Mouse (Mus musculus) neural tube, embryonic 11.5 days (tissue): ENCODE results near the gene Hebp2. TPM values are rescaled to one million over a fixed set of nuclear protein-coding genes. Genes with fewer than 3 reads are reported as not detected.
"Not testable (repeated sequence)": the region's sequence is repeated elsewhere in the genome, so short reads cannot be mapped to it uniquely, and the experiment has no call there.

Experiments
- ATAC-seq: fragments of 200-750 bp; cut with Nextera tagmentation; 2 replicates; pipeline ENCODE4 v1.8.0; 2017; ENCODE audit warnings: moderate number of reproducible peaks, mild to moderate bottlenecking, moderate TSS enrichment, moderate library complexity; ENCODE audit not compliant: insufficient read depth, low FRiP score, low TSS enrichment
- DNase-seq: peaks from one replicate; pipeline ENCODE4 v3.0.0-alpha.2; 2015; ENCODE audit warnings: low spot score
- H3K27ac ChIP-seq: fragments of 300-500 bp; sonication (generic); 2 replicates; pipeline ENCODE4 v1.5.1; 2014; ENCODE audit warnings: low read depth, mild to moderate bottlenecking, low read length
- H3K27me3 ChIP-seq: fragments of 300-500 bp; sonication (generic); 2 replicates; pipeline ENCODE4 v1.6.1; 2014; ENCODE audit warnings: mild to moderate bottlenecking, low read length, mixed read lengths; ENCODE audit not compliant: control insufficient read depth, insufficient read depth
- H3K36me3 ChIP-seq: fragments of 300-500 bp; sonication (generic); 2 replicates; pipeline ENCODE4 v1.6.1; 2014; ENCODE audit warnings: mild to moderate bottlenecking, low read length, moderate library complexity, mixed read lengths; ENCODE audit not compliant: control insufficient read depth, insufficient read depth
- H3K4me1 ChIP-seq: fragments of 300-500 bp; sonication (generic); 2 replicates; pipeline ENCODE4 v1.6.1; 2014; ENCODE audit warnings: low read length, mixed read lengths; ENCODE audit not compliant: control insufficient read depth, insufficient read depth
- H3K4me2 ChIP-seq: fragments of 300-500 bp; sonication (generic); 2 replicates; pipeline ENCODE4 v1.6.1; 2014; ENCODE audit warnings: low read depth, mild to moderate bottlenecking, moderate library complexity
- H3K4me3 ChIP-seq: fragments of 300-500 bp; sonication (generic); 2 replicates; pipeline ENCODE4 v1.5.1; 2014; ENCODE audit warnings: low read depth, low read length
- H3K9ac ChIP-seq: fragments of 300-500 bp; sonication (generic); 2 replicates; pipeline ENCODE4 v1.6.1; 2014; ENCODE audit warnings: mild to moderate bottlenecking, low read length
- H3K9me3 ChIP-seq: fragments of 300-500 bp; sonication (generic); 2 replicates; pipeline ENCODE4 v1.6.1; 2016; ENCODE audit warnings: low read length; ENCODE audit not compliant: control insufficient read depth
- WGBS: fragments of 180-500 bp; shearing (Covaris S2); extraction: QIAGEN DNeasy Blood & Tissue Kit; methylation state at CpG from one replicate; pipeline ENCODE4 v1.1.7; 2014; 5-methylcytosine and 5-hydroxymethylcytosine counted together
- polyA plus RNA-seq: library from polyadenylated mRNA; unstranded; fragments of >200 nt; fragmentation: Nextera tagmentation; extraction: Ambion mirVana; gene quantifications from 2 replicates; pipeline ENCODE4 v1.2.1, GENCODE M21; 2014

Hebp2 gene
- polyA plus RNA-seq: 16.9 and 19.3 TPM in 2 replicates

- Histone ChIP-seq H3K9ac (peak within 1 kb of the TSS; percentile 60), H3K36me3 (no peaks in the 10 kb centered on the region), H3K27ac (no peak within 1 kb of the TSS), H3K4me2 (peak within 1 kb of the TSS; percentile 68), H3K27me3 (no peaks in the 10 kb centered on the region), H3K4me1 (no peaks in the 10 kb centered on the region), H3K9me3 (no peaks in the 10 kb centered on the region), H3K4me3 (peak within 1 kb of the TSS; percentile 46)
- DNase-seq (peak; percentile 87), ATAC-seq (peak; percentile 94)
- under 1% methylated on average over 22 of the region's 22 CpGs for WGBS
Measured at GRCm38 (mm10) chr10:18545813-18546235, at the start of gene Hebp2. Gene Hebp2 (minus strand): TSS chr10:18546076.

GRCm38 (mm10) chr10:18589455-18589854 is 43.6 kb upstream of the Hebp2 start:
- Histone ChIP-seq H3K27me3 (no peaks in the 10 kb centered on the region), H3K27ac (no peak overlapping the region), H3K9me3 (no peaks in the 10 kb centered on the region), H3K36me3 (no peaks in the 10 kb centered on the region), H3K4me1 (no peaks in the 10 kb centered on the region), H3K4me2 (no peak overlapping the region), H3K4me3 (no peak overlapping the region), H3K9ac (no peak overlapping the region)
- ATAC-seq: no peak
- no peak for DNase-seq
- 88% methylated on average over 5 of the region's 5 CpGs for WGBS

- Histone ChIP-seq H3K36me3 (no peaks in the 10 kb centered on the region), H3K27ac (no peak overlapping the region), H3K4me2 (no peak overlapping the region), H3K4me1 (no peaks in the 10 kb centered on the region), H3K9ac (no peak overlapping the region), H3K27me3 (no peaks in the 10 kb centered on the region), H3K9me3 (no peaks in the 10 kb centered on the region), H3K4me3 (no peak overlapping the region)
- ATAC-seq (no peak), DNase-seq (no peak)
- WGBS: 10% methylated on average over 7 of the region's 7 CpGs
Measured at GRCm38 (mm10) chr10:18584188-18584587, 38.3 kb upstream of the Hebp2 start.

GRCm38 (mm10) chr10:18572581-18572980 is 26.7 kb upstream of the Hebp2 start:
- no peaks in the 10 kb centered on the region for H3K4me1 ChIP-seq
- no peak overlapping the region for H3K4me3 ChIP-seq
- H3K27me3 ChIP-seq: no peaks in the 10 kb centered on the region
- no peaks in the 10 kb centered on the region for H3K36me3 ChIP-seq
- no peak overlapping the region for H3K27ac ChIP-seq
- H3K4me2 ChIP-seq: no peak overlapping the region
- no peaks in the 10 kb centered on the region for H3K9me3 ChIP-seq
- ATAC-seq (no peak), DNase-seq (no peak)
- no peak overlapping the region for H3K9ac ChIP-seq
- WGBS: 59% methylated on average over 2 of the region's 2 CpGs

- Histone ChIP-seq H3K9ac (no peak overlapping the region), H3K27me3 (no peaks in the 10 kb centered on the region), H3K27ac (no peak overlapping the region), H3K4me3 (no peak overlapping the region), H3K9me3 (no peaks in the 10 kb centered on the region), H3K4me1 (no peaks in the 10 kb centered on the region), H3K36me3 (no peaks in the 10 kb centered on the region), H3K4me2 (no peak overlapping the region)
- peak; percentile 38 for DNase-seq
- no peak for ATAC-seq
- 9% methylated on average over 4 of the region's 4 CpGs for WGBS
Measured at GRCm38 (mm10) chr10:18562940-18563339, 17.1 kb upstream of the Hebp2 start.

- Histone ChIP-seq H3K27ac (no peak overlapping the region), H3K4me1 (no peaks in the 10 kb centered on the region), H3K9ac (no peak overlapping the region), H3K4me3 (no peak overlapping the region), H3K36me3 (no peaks in the 10 kb centered on the region), H3K27me3 (no peaks in the 10 kb centered on the region), H3K9me3 (no peaks in the 10 kb centered on the region), H3K4me2 (no peak overlapping the region)
- no peak for DNase-seq
- 46% methylated on average over 5 of the region's 5 CpGs for WGBS
- no peak for ATAC-seq
Measured at GRCm38 (mm10) chr10:18561445-18561844, 15.6 kb upstream of the Hebp2 start.

- not testable (repeated sequence) for H3K27ac ChIP-seq, H3K27me3 ChIP-seq, H3K9ac ChIP-seq, H3K36me3 ChIP-seq, DNase-seq, H3K9me3 ChIP-seq, H3K4me3 ChIP-seq, H3K4me2 ChIP-seq, H3K4me1 ChIP-seq, ATAC-seq
- 89% methylated on average over 9 of the region's 9 CpGs for WGBS
Measured at GRCm38 (mm10) chr10:18559076-18559475, 13.2 kb upstream of the Hebp2 start.

GRCm38 (mm10) chr10:18549321-18550216 is 3.7 kb upstream of the Hebp2 start:
- no peak overlapping the region for H3K27ac ChIP-seq
- 4% methylated on average over 35 of the region's 35 CpGs for WGBS

GRCm38 (mm10) chr10:18547381-18547780 is 1.5 kb upstream of the Hebp2 start:
- Histone ChIP-seq H3K27ac (no peak overlapping the region), H3K36me3 (no peaks in the 10 kb centered on the region), H3K9ac (no peak overlapping the region), H3K4me1 (no peaks in the 10 kb centered on the region), H3K4me3 (no peak overlapping the region), H3K9me3 (no peaks in the 10 kb centered on the region), H3K4me2 (no peak overlapping the region), H3K27me3 (no peaks in the 10 kb centered on the region)
- WGBS: 83% methylated on average over 4 of the region's 4 CpGs
- DNase-seq (no peak), ATAC-seq (no peak)

More at GRCm38 (mm10) chr10:18549321-18550216, 3.7 kb upstream of the Hebp2 start:
- peak overlapping the region; percentile 66 for H3K4me2 ChIP-seq
- H3K4me3 ChIP-seq: peak overlapping the region; percentile 31
- no peaks in the 10 kb centered on the region for H3K36me3 ChIP-seq
- H3K27me3 ChIP-seq: no peaks in the 10 kb centered on the region
- ATAC-seq: 0 out of 2 replicates have a peak, but pooled peaks have one; percentile 26
- no peaks in the 10 kb centered on the region for H3K9me3 ChIP-seq
- DNase-seq: peak; percentile 61
- peak overlapping the region; percentile 19 for H3K9ac ChIP-seq
- H3K4me1 ChIP-seq: no peaks in the 10 kb centered on the region
